Mouse (Mus musculus) CD8-positive naive resting alpha-beta T cell, adult 2 months (primary cell): ENCODE measurements around the gene Shcbp1l.
"Not testable (repeated sequence)": the region's sequence is repeated elsewhere in the genome, so short reads cannot be mapped to it uniquely, and the experiment has no call there.

Source experiments
- DNase-seq, 2 experiments: peaks; one replicate each; pipeline ENCODE4 v3.0.0; 2022; ENCODE audit warnings: low read depth in 2 of 2, low spot score in 2 of 2

Shcbp1l gene

GRCm38 (mm10) chr1:153486120-153486519 lies 61.2 kb downstream of the Shcbp1l start:
- DNase-seq: not testable (repeated sequence)

DNA sequence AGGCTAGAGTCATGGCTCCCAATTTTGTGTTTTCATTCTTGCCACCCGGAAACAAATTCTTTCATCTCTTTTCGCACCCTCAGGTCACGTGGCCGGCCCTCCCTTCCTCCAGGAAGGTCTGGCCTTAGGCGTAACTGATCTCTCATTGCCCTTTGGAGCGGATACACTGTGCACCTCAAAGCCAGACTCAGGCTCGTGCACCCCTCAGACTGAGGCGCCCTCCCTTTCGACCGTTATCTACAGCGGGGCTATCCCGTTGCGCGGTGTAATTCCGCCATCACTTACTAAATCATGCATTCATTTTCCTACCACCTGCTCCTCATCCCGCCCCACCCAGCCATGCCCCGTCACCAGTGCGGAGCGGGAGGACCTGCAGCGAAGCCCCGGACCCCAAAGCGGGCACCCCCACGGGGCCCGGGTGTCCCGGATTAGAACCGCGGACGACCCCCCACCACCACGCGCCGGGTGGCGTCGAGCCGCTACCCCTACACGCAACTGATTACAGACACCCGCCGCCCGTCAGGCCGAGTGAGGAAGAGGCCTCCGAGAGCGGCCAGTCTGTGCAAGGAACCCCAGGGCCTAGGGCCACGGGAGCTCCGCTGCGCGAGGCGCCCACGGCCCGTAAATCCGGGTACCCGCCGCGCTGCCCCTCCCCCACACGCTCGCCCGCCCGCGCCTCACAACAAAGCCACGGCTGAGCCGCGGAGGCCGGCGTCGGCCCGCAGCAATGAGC lies 62.0 kb downstream of the Shcbp1l start:
- DNase-seq: peak; percentile 55 to 65

GRCm38 (mm10) chr1:153487500-153487879 lies 62.5 kb downstream of the Shcbp1l start, which contains the start of gene Dhx9:
Gene Dhx9, minus strand, starts transcription at chr1:153487660.
- peak; percentile 99 to 100 for DNase-seq

- peak in 1 of 2 experiments; percentile 25 for DNase-seq
Observed at GRCm38 (mm10) chr1:153489132-153489531, 64.2 kb downstream of the Shcbp1l start.

DNA sequence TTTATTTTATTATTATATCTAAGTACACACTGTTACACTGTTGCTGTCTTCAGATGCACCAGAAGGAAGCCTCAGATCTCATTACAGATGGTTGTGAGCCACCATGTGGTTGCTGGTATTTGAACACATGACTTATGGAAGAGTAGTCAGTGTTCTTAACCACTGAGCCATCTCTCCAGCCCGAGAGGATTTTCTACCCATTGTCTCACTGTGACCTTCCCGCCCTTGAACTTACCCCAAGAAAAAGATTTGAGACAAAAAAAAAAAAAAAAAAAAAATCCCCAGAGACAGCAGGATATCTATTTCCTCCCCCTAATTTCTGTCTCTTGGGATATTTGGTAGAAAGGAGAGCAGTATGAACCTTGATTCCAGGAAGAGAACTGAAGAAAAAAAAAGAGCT lies 64.6 kb downstream of the Shcbp1l start:
- no peak for DNase-seq

DNA sequence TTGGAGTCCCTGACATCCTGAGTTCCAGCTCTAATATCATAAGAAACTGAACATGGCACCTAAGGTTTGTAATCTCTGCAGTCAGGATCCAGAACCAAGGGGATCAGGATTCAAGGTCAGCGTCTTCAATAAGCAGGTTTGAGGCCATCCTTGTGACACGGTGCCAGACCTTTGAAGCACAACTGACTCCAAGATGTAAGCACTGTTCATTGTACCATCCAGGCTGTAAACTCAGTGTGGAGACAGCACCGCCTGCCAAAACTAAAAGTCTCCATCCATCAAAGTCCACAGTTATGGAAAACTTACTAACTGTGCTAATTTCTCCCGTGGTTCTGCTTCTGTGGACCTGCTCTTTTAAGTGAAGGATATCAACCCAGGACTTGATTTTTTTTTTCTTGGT lies 65.0 kb downstream of the Shcbp1l start:
- no peak for DNase-seq

- no peak for DNase-seq
Observed at GRCm38 (mm10) chr1:153491345-153491744, 66.4 kb downstream of the Shcbp1l start.

DNA sequence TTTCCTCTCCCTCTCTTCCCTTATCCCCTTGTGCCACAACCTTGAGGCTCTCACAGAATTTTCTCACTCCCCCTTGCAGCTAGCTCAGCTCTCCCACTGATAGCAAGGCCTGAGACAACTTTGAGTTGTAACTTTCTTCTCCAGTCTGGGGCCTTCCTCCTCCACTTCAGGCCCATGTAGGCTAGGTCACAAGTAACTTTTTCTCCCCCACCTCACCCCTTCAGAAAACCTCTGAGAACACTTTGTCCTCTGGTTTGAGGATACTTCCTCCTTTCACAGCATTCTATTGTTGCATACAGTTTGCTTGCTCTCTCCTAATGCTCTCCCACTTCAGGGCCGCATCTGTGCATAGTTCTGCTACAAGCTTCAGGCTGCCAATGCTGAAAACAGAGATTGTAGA lies 66.9 kb downstream of the Shcbp1l start:
- no peak for DNase-seq

DNA sequence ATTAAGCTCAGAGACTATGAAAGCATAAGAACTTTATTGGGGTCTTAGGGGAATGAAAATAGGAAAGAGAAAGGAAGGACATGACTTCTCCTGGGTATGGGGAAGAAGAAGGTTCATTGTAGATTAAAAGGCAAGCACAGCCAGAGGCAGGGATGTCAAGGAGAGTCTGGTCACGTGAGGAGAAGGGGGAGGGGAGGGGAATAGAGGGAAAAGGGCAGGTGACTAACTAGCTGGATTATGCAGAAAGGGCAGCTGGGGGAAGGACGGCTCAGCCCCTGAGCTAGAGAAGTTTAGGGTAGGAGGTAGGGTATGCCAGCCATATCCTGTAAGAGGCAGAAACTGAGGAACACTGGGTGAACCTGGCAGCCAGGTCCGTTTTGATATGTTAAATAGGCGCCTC lies 68.4 kb downstream of the Shcbp1l start:
- no peak for DNase-seq

DNA sequence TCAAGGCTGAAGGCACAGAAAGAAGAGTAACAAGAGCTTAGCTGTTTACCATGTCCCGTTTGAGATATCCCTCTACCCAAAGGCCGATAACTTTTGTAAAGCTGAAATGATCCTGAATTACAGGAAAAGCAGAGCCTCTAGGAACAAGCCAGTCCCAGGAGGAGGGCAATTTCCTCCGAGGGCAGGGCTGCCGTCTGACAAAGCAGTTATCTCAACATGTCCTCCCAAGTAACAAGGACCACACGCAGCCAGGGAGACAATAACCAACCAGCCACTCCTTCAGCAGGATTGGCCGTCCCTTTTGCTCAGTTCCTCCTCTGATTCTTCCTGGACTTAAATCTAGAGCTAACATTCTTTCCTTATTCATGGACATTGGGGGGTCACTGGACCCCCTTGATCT lies 69.0 kb downstream of the Shcbp1l start:
- DNase-seq: no peak

GRCm38 (mm10) chr1:153496030-153496429 lies 71.1 kb downstream of the Shcbp1l start:
- no peak for DNase-seq

DNA sequence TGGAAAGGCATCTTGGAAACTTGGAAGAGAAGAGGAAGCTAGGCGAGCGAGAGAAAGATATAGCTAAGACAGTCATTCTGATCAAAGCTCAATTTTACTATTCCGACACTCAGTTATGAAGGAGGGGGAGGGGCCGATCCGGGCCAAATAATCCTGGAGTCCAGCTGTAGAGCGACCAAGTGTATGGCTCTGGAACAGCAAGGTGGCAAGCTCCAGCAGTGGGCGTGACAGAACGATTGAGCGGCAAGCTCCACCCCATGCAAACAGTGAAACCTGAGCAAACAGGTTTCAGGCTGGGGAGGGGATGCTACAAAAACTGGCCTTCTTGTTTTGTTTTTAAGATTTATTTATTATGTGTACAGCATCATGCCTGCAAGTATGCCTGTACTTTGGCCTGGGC lies 75.1 kb downstream of the Shcbp1l start:
- DNase-seq: no peak

- DNase-seq: no peak
Observed at GRCm38 (mm10) chr1:153501644-153502321, 76.8 kb downstream of the Shcbp1l start.
